Mouse (Mus musculus) heart, adult 2 months (tissue): Measurements from ENCODE around the gene Piga. TPM values are rescaled to one million over a fixed set of nuclear protein-coding genes. Genes with fewer than 3 reads are reported as not detected.

Experiments used
- DNase-seq, 2 experiments: peaks; one replicate each; pipeline ENCODE4 v3.0.0; 2021
- H3K27ac ChIP-seq: fragments of 200-600 bp; 2 replicates; pipeline ENCODE4 v1.8.1; 2022
- H3K27me3 ChIP-seq: fragments of 200-500 bp; 2 replicates; pipeline ENCODE4 v1.6.1; 2012; ENCODE audit warnings: mild to moderate bottlenecking, low read length, inconsistent platforms, mixed read lengths; ENCODE audit not compliant: control insufficient read depth, insufficient read depth
- H3K36me3 ChIP-seq: fragments of 200-500 bp; 2 replicates; pipeline ENCODE4 v1.6.1; 2012; ENCODE audit warnings: low read length, inconsistent platforms; ENCODE audit not compliant: control insufficient read depth, insufficient read depth
- H3K4me1 ChIP-seq: fragments of 200-500 bp; 2 replicates; pipeline ENCODE4 v1.6.1; 2011; ENCODE audit warnings: low read length; ENCODE audit not compliant: control insufficient read depth, insufficient read depth
- H3K4me3 ChIP-seq: fragments of 200-600 bp; 2 replicates; pipeline ENCODE4 v1.8.1; 2022
- H3K79me2 ChIP-seq: fragments of 200-500 bp; replicated peaks from 2 replicates; pipeline ENCODE4 v1.6.1; 2012; ENCODE audit warnings: mild to moderate bottlenecking, inconsistent platforms, low read length, moderate library complexity, mixed read lengths; ENCODE audit not compliant: control insufficient read depth, insufficient read depth
- H3K9ac ChIP-seq: fragments of 200-500 bp; 2 replicates; pipeline ENCODE4 v1.6.1; 2012; ENCODE audit warnings: low read depth, mild to moderate bottlenecking, control low read depth, inconsistent platforms, low read length, mixed read lengths
- CTCF ChIP-seq: fragments of 200-600 bp; IDR thresholded peaks from 2 replicates; pipeline ENCODE4 v1.8.1; 2022; ENCODE audit warnings: antibody characterized with exemption, mild to moderate bottlenecking, moderate library complexity
- EP300 ChIP-seq: fragments of 200-500 bp; IDR thresholded peaks from 2 replicates; pipeline ENCODE4 v1.6.1; 2011; ENCODE audit warnings: low read depth, low read length, control low read depth; ENCODE audit not compliant: insufficient read depth
- POLR2A ChIP-seq: fragments of 200-500 bp; IDR thresholded peaks from 2 replicates; pipeline ENCODE4 v1.6.1; 2011; ENCODE audit warnings: mild to moderate bottlenecking, low read depth, low read length, control low read depth; ENCODE audit not compliant: insufficient read depth
- WGBS: fragments of 180-500 bp; shearing (Covaris S2); methylation state at CpG from one replicate; pipeline ENCODE4 v1.1.7; 2018; 5-methylcytosine and 5-hydroxymethylcytosine counted together
- intact Hi-C: fragments of 180-260 bp; cut with DNase I; formaldehyde crosslinking; loops from one replicate; pipeline ENCODE4 v1.15.1; 2025
- polyA plus RNA-seq: library from polyadenylated mRNA; depleted of rRNA; stranded (reverse); fragments of >200 nt; gene quantifications from 2 replicates; pipeline ENCODE4 v1.2.3, GENCODE M21; 2012
- total RNA-seq, 2 experiments: library from RNA; stranded (reverse); gene quantifications; 2 replicates each; pipeline ENCODE4 v1.2.3; 2021

Piga gene
- total and polyA plus RNA-seq, 3 experiments, result 1.0 to 2.4 (median 1.5) TPM

GRCm38 (mm10) chrX:164428224-164428623, 8.6 kb downstream of the Piga start:
- Histone ChIP-seq H3K4me1 (no peaks in the 10 kb centered on the region), H3K4me3 (no peak overlapping the region), H3K36me3 (no peaks in the 10 kb centered on the region), H3K27me3 (no peaks in the 10 kb centered on the region), H3K79me2 (no peaks in the 10 kb centered on the region), H3K9ac (no peak overlapping the region), H3K27ac (no peak overlapping the region)
- 83% methylated on average over 2 of the region's 2 CpGs for whole genome bisulfite sequencing
- TF ChIP-seq CTCF, result no peak
- no peak for TF ChIP-seq EP300
- TF ChIP-seq POLR2A, result no peak
- DNase-seq, result no peak
- intact Hi-C loops, result loop anchor here (10.0 kb wide), 1 partner anchor 473 kb away; the partner anchor contains the start of gene Zrsr2

GRCm38 (mm10) chrX:164430621-164431020, 11.0 kb downstream of the Piga start:
- Histone ChIP-seq H3K36me3 (no peaks in the 10 kb centered on the region), H3K4me3 (no peak overlapping the region), H3K4me1 (no peaks in the 10 kb centered on the region), H3K27me3 (no peaks in the 10 kb centered on the region), H3K79me2 (no peaks in the 10 kb centered on the region), H3K27ac (no peak overlapping the region), H3K9ac (no peak overlapping the region)
- no peak for TF ChIP-seq EP300
- no peak for TF ChIP-seq CTCF
- TF ChIP-seq POLR2A, result no peak
- WGBS, result 76% methylated on average over 6 of the region's 6 CpGs
- intact Hi-C loops, result no loop called here
- no peak for DNase-seq

GRCm38 (mm10) chrX:164431133-164431532, 11.5 kb downstream of the Piga start:
- H3K36me3 ChIP-seq, result no peaks in the 10 kb centered on the region
- no peak for TF ChIP-seq CTCF
- TF ChIP-seq EP300, result no peak
- TF ChIP-seq POLR2A, result no peak
- no peak for DNase-seq
- no peak overlapping the region for H3K9ac ChIP-seq
- 78% methylated on average over 2 of the region's 2 CpGs for WGBS
- H3K27ac ChIP-seq, result no peak overlapping the region
- H3K27me3 ChIP-seq, result no peaks in the 10 kb centered on the region
- intact Hi-C loops, result no loop called here
- no peaks in the 10 kb centered on the region for H3K79me2 ChIP-seq
- H3K4me3 ChIP-seq, result no peak overlapping the region
- H3K4me1 ChIP-seq, result no peaks in the 10 kb centered on the region

GRCm38 (mm10) chrX:164431541-164431940, 12.0 kb downstream of the Piga start:
- no peaks in the 10 kb centered on the region for H3K79me2 ChIP-seq
- 80% methylated on average over 6 of the region's 6 CpGs for WGBS
- H3K36me3 ChIP-seq, result no peaks in the 10 kb centered on the region
- H3K4me1 ChIP-seq, result no peaks in the 10 kb centered on the region
- no peak for TF ChIP-seq POLR2A
- TF ChIP-seq CTCF, result no peak
- TF ChIP-seq EP300, result no peak
- intact Hi-C loops, result no loop called here
- H3K27ac ChIP-seq, result no peak overlapping the region
- no peak for DNase-seq
- H3K27me3 ChIP-seq, result no peaks in the 10 kb centered on the region
- H3K9ac ChIP-seq, result no peak overlapping the region
- H3K4me3 ChIP-seq, result no peak overlapping the region

- TF ChIP-seq CTCF (no peak), POLR2A (no peak), EP300 (no peak)
- H3K27me3 ChIP-seq, result no peaks in the 10 kb centered on the region
- no peak overlapping the region for H3K27ac ChIP-seq
- no peak for DNase-seq
- H3K36me3 ChIP-seq, result no peaks in the 10 kb centered on the region
- H3K9ac ChIP-seq, result no peak overlapping the region
- H3K4me3 ChIP-seq, result no peak overlapping the region
- intact Hi-C loops, result no loop called here
- 95% methylated on average over 9 of the region's 9 CpGs for WGBS
- no peaks in the 10 kb centered on the region for H3K4me1 ChIP-seq
- no peaks in the 10 kb centered on the region for H3K79me2 ChIP-seq
Observed at GRCm38 (mm10) chrX:164432682-164433081, 13.1 kb downstream of the Piga start.

GRCm38 (mm10) chrX:164436709-164437108, 17.1 kb downstream of the Piga start, which contains the start of gene Asb11:
Gene Asb11 (plus strand): TSS chrX:164436994.
- peak within 1 kb of the TSS; percentile 84 for H3K27ac ChIP-seq
- intact Hi-C loops, result no loop called here
- H3K4me1 ChIP-seq, result no peaks in the 10 kb centered on the region; the same call in 1 of the 2 replicates
- 43% methylated on average over 8 of the region's 8 CpGs for WGBS
- H3K4me3 ChIP-seq, result peak within 1 kb of the TSS; percentile 33
- no peak within 1 kb of the TSS; the same call in 1 of the 2 replicates for H3K9ac ChIP-seq
- H3K36me3 ChIP-seq, result no peaks in the 10 kb centered on the region
- no peaks in the 10 kb centered on the region for H3K27me3 ChIP-seq
- no peaks in the 10 kb centered on the region for H3K79me2 ChIP-seq
- DNase-seq, result peak in 1 of 2 experiments; percentile 7
- TF ChIP-seq POLR2A (0 out of 2 replicates have a peak, but pooled peaks have one; percentile 18), CTCF (no peak)

GRCm38 (mm10) chrX:164439462-164439861, 19.9 kb downstream of the Piga start:
- Histone ChIP-seq H3K79me2 (no peaks in the 10 kb centered on the region), H3K27me3 (no peaks in the 10 kb centered on the region), H3K4me1 (no peaks in the 10 kb centered on the region; the same call in 1 of the 2 replicates), H3K27ac (peak overlapping the region; percentile 84), H3K4me3 (peak overlapping the region; percentile 33; the same call in 1 of the 2 replicates), H3K9ac (peak overlapping the region; percentile 30; the same call in 1 of the 2 replicates), H3K36me3 (no peaks in the 10 kb centered on the region)
- intact Hi-C loops, result no loop called here
- DNase-seq, result no peak
- 68% methylated on average over 7 of the region's 7 CpGs for WGBS
- no peak for TF ChIP-seq CTCF
- TF ChIP-seq POLR2A, result no peak
- no peak for TF ChIP-seq EP300
